Mouse (Mus musculus) ovary, postnatal 14 days (tissue): Measurements from ENCODE around the gene 1700028K03Rik.
A peak's percentile ranks its signal among the peaks of the same experiment; 100 is the strongest.

Source experiments
- DNase-seq: peaks from one replicate; pipeline ENCODE4 v3.0.0; 2022; ENCODE audit warnings: low spot score

The 1700028K03Rik gene

GRCm38 (mm10) chr5:107545927-107546326, 11.4 kb downstream of the 1700028K03Rik start:
- no peak for DNase-seq

DNA sequence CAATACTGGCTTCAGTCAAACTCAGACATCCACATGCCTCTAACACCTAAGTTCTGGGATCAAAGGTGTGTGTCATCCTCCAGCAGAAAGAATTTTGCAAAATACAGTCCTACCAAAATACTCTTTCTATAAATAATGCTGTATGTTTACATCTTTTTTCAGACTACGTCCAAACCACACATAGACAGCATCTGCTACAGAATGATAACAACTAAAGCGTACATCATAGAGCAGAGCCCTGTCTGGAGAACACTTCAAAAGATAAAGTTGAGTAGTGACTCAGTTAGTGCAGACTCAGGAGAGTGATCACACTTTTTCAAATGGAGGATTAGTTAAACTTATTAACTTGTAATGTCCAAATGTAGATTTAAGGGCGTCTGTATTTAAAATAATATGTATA, 13.4 kb downstream of the 1700028K03Rik start:
- DNase-seq, result no peak

- no peak for DNase-seq
Measured at GRCm38 (mm10) chr5:107548444-107548843, 13.9 kb downstream of the 1700028K03Rik start.

DNA sequence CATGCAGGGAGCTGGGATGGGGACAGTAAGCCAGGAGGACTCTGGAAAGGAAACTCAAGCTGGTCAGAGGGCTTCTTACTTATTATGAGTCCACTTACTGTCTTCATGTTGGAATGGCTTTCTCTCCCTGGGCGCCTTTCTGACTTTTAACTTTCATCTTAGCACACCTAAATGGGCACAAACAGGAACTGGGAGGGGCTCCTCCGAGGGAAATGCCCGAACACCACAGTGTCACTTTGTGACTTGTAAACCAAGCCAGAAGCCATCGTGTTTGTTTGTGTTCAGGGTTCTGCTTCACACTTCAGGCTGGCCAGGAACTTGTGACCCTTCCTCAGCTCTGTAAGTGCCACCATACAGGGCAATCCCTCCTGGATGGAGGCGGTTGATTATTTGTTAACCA, 19.8 kb downstream of the 1700028K03Rik start:
- DNase-seq, result no peak

DNA sequence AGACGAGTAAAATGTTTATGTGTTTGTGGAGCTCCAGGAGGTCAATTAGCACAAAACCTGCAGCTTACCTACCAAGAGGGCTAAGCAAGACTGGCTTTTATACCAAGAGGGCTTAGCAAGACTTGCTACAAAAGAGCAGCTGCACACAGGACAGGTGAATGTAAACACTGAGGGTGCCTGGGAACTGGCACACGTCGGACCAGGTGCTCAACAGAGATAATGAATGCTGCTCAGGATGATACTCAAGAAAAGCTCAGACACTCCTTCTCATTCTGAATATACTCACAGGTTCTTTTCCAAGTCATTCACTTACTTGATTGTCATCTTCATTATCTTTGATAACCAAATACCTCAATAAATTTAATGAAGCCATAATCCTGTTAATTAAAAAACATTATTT, 22.5 kb downstream of the 1700028K03Rik start:
- no peak for DNase-seq

DNA sequence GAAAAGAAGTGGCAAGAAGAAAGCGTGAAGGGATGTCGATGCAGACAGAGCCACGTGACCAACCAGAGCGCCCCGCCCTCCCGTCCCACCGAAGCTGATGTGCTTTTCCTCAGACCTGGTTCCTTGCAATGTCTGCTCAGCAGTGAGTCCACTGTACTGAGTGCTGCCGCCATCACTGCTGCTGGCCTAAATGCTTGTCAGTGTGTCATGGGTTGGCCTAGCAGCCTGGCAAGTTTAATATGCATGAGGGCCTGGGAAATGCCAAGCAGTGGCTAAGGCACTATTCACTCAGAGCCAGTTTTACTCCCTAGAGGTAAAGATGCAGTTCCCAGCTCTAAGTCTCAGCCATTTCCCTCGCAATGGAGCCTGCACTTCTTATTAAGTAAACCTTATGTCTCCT, 34.6 kb downstream of the 1700028K03Rik start:
- no peak for DNase-seq

- DNase-seq, result peak; percentile 81
Measured at GRCm38 (mm10) chr5:107597301-107598077, 63.0 kb downstream of the 1700028K03Rik start, which contains the start of the genes Rpap2 and Glmn. TSS of gene Rpap2 (plus strand) at chr5:107597373. TSS of gene Glmn (minus strand) at chr5:107597888.

DNA sequence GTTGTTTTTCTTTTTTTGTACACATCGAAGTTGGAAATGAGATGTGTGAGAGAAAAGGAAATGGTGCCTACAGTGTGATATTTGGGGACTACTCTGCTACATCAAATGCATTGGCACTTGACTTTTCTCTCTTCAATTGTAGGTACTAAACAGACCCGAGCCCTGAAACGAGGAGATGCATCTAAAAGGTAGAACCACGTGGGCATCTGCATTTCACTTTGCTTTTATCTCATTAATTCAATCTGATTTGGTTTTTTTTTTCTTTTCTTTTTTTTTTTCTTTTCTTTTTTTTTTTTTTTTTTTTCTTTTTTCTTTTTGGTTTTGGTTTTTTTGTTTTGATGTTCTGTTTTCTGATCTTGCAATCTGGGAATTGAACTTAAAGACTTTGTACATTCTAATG, 63.9 kb downstream of the 1700028K03Rik start:
- DNase-seq, result no peak
